Mouse (Mus musculus): ENCODE measurements around the gene Dupd1. TPM values are rescaled to one million over a fixed set of nuclear protein-coding genes. Genes with fewer than 3 reads are reported as not detected.

Gene Dupd1
- polyA plus RNA-seq, 1 experiment, result 0.03 TPM

DNA sequence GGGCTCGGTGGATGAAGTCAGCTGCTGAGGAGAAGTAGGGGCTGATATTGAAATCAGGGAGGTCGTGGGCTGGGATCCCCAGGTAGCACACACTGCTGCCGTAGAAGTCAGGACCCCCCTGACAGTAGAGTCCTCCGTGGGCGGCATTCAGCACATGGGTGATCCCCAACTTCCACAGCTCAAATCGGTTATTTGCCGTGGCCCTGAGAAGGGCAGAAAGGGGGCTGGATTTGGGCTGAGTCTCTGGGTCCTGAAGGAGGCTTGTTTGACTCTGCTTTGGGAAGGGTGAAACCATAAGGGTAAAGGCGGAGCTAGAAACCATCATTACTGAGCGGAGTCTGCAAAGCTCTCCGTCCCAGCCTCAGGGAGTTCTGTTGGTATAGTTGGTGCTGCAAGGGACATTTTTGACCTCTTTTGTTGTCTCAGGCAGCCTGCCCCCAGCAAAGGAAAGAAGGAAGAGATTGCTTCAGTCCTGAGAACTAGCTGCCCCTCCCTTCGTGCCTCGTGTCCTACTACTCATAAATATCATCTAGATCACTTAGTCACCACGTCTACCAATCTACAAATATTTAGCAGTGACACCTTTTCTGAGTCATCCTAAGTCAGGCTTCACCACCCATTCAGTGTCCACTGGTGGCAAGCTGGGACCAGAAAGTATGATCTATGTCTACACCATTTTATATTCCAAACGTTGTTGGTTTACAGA, 33.2 kb upstream of the Dupd1 start:
- Histone ChIP-seq H3K4me1 (ENCODE audit: control insufficient read depth) (peaks cover 43% of the 10 kb centered on the region), H3K36me3 (ENCODE audit: control insufficient read depth) (no peaks in the 10 kb centered on the region), H3K4me3 (replicated peaks) (no peak overlapping the region)

GRCm38 (mm10) chr14:21746846-21747245, 32.5 kb upstream of the Dupd1 start:
- H3K9me3 ChIP-seq (ENCODE audit: control insufficient read depth, low read length), result no peaks in the 10 kb centered on the region
- H3K36me3 ChIP-seq (ENCODE audit: control insufficient read depth), result no peaks in the 10 kb centered on the region
- H3K4me3 ChIP-seq (replicated peaks), result no peak overlapping the region
- TF ChIP-seq TAL1 (IDR thresholded peaks at IDR 0.05; ENCODE audit: low read length) (no peak), GATA1 (IDR thresholded peaks at IDR 0.05; ENCODE audit: low read length) (no peak)
- peaks cover 37% of the 10 kb centered on the region for H3K4me1 ChIP-seq (ENCODE audit: control insufficient read depth)
- H3K27me3 ChIP-seq (ENCODE audit: control insufficient read depth), result no peaks in the 10 kb centered on the region

More for the DNA sequence above, 33.2 kb upstream of the Dupd1 start:
- TF ChIP-seq TAL1 (IDR thresholded peaks at IDR 0.05; ENCODE audit: low read length), result no peak
- no peak for TF ChIP-seq GATA1 (IDR thresholded peaks at IDR 0.05; ENCODE audit: low read length)
- H3K9me3 ChIP-seq (ENCODE audit: control insufficient read depth, low read length), result no peaks in the 10 kb centered on the region
- no peaks in the 10 kb centered on the region for H3K27me3 ChIP-seq (ENCODE audit: control insufficient read depth)

DNA sequence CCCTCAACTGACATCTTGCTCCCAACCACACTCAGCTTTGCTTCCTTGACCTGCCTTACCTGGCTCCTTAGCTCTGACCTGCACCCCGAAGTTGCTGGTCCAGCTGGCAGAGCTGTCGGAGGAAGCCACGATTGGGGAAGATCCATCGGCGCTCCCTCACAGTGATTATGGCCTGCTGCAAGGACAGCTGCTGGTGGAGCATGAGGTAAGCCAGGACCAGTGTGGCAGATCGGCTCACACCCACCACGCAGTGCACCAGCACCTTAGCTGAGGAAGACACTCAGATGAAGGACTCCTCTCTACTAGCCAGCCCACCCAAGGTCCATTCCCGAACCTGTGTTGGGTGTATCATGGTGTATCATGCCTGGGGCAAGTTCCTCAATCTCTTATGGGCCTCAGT, 31.9 kb upstream of the Dupd1 start:
- Histone ChIP-seq H3K9me3 (ENCODE audit: control insufficient read depth, low read length) (no peaks in the 10 kb centered on the region), H3K27me3 (ENCODE audit: control insufficient read depth) (no peaks in the 10 kb centered on the region), H3K36me3 (ENCODE audit: control insufficient read depth) (no peaks in the 10 kb centered on the region), H3K4me3 (replicated peaks) (no peak overlapping the region), H3K4me1 (ENCODE audit: control insufficient read depth) (peaks cover 33% of the 10 kb centered on the region)
- TF ChIP-seq TAL1 (IDR thresholded peaks at IDR 0.05; ENCODE audit: low read length) (no peak), GATA1 (IDR thresholded peaks at IDR 0.05; ENCODE audit: low read length) (no peak)

GRCm38 (mm10) chr14:21745149-21745548, 30.8 kb upstream of the Dupd1 start:
- Histone ChIP-seq H3K4me1 (ENCODE audit: control insufficient read depth) (peaks cover 25% of the 10 kb centered on the region), H3K36me3 (ENCODE audit: control insufficient read depth) (no peaks in the 10 kb centered on the region), H3K27me3 (ENCODE audit: control insufficient read depth) (no peaks in the 10 kb centered on the region), H3K4me3 (replicated peaks) (no peak overlapping the region), H3K9me3 (ENCODE audit: control insufficient read depth, low read length) (no peaks in the 10 kb centered on the region)
- TF ChIP-seq TAL1 (IDR thresholded peaks at IDR 0.05; ENCODE audit: low read length), result no peak
- TF ChIP-seq GATA1 (IDR thresholded peaks at IDR 0.05; ENCODE audit: low read length), result no peak

GRCm38 (mm10) chr14:21744169-21744568, 29.8 kb upstream of the Dupd1 start:
- no peak overlapping the region for H3K4me3 ChIP-seq (replicated peaks)
- peaks cover 17% of the 10 kb centered on the region for H3K4me1 ChIP-seq (ENCODE audit: control insufficient read depth)
- H3K27me3 ChIP-seq (ENCODE audit: control insufficient read depth), result no peaks in the 10 kb centered on the region
- no peaks in the 10 kb centered on the region for H3K9me3 ChIP-seq (ENCODE audit: control insufficient read depth, low read length)
- H3K36me3 ChIP-seq (ENCODE audit: control insufficient read depth), result no peaks in the 10 kb centered on the region
- no peak for TF ChIP-seq TAL1 (IDR thresholded peaks at IDR 0.05; ENCODE audit: low read length)
- no peak for TF ChIP-seq GATA1 (IDR thresholded peaks at IDR 0.05; ENCODE audit: low read length)

GRCm38 (mm10) chr14:21742441-21742840, 28.1 kb upstream of the Dupd1 start:
- no peak overlapping the region for H3K4me3 ChIP-seq (replicated peaks)
- H3K9me3 ChIP-seq (ENCODE audit: control insufficient read depth, low read length), result no peaks in the 10 kb centered on the region
- TF ChIP-seq TAL1 (IDR thresholded peaks at IDR 0.05; ENCODE audit: low read length), result no peak
- no peaks in the 10 kb centered on the region for H3K36me3 ChIP-seq (ENCODE audit: control insufficient read depth)
- peaks cover 4% of the 10 kb centered on the region for H3K4me1 ChIP-seq (ENCODE audit: control insufficient read depth)
- no peaks in the 10 kb centered on the region for H3K27me3 ChIP-seq (ENCODE audit: control insufficient read depth)

- H3K4me1 ChIP-seq (ENCODE audit: control insufficient read depth), result peaks cover 2% of the 10 kb centered on the region
- H3K9me3 ChIP-seq (ENCODE audit: control insufficient read depth, low read length), result no peaks in the 10 kb centered on the region
- no peak for TF ChIP-seq TAL1 (IDR thresholded peaks at IDR 0.05; ENCODE audit: low read length)
- no peak for TF ChIP-seq GATA1 (IDR thresholded peaks at IDR 0.05; ENCODE audit: low read length)
- H3K27me3 ChIP-seq (ENCODE audit: control insufficient read depth), result no peaks in the 10 kb centered on the region
- no peaks in the 10 kb centered on the region for H3K36me3 ChIP-seq (ENCODE audit: control insufficient read depth)
- no peak overlapping the region for H3K4me3 ChIP-seq (replicated peaks)
Measured at GRCm38 (mm10) chr14:21741786-21742185, 27.4 kb upstream of the Dupd1 start.

- H3K9me3 ChIP-seq (ENCODE audit: control insufficient read depth, low read length), result no peaks in the 10 kb centered on the region
- no peaks in the 10 kb centered on the region for H3K36me3 ChIP-seq (ENCODE audit: control insufficient read depth)
- no peak for TF ChIP-seq GATA1 (IDR thresholded peaks at IDR 0.05; ENCODE audit: low read length)
- no peak for TF ChIP-seq TAL1 (IDR thresholded peaks at IDR 0.05; ENCODE audit: low read length)
- no peak overlapping the region for H3K4me3 ChIP-seq (replicated peaks)
- peaks cover 2% of the 10 kb centered on the region for H3K4me1 ChIP-seq (ENCODE audit: control insufficient read depth)
- H3K27me3 ChIP-seq (ENCODE audit: control insufficient read depth), result no peaks in the 10 kb centered on the region
Measured at GRCm38 (mm10) chr14:21741314-21741713, 26.9 kb upstream of the Dupd1 start.

DNA sequence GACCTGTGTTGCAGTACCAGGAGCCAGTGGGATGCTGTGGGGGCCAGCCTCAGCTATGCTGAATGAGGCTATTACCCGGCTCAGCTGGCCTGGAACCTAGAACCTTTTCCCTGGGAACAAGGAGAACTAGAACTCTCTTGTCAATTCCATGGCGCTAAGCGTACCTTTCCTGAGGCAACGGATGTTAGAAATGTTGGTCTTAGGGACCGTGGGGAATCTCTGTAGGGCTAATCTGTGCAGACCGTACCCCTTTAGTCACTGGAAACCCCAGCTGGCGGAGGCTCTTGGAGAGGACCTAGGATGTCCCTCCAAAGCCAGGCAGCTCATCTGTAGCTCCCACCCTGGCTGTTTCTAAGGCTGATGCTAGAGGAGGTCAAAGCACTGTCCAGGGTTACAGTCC, 26.0 kb upstream of the Dupd1 start:
- H3K36me3 ChIP-seq (ENCODE audit: control insufficient read depth), result no peaks in the 10 kb centered on the region
- H3K4me1 ChIP-seq (ENCODE audit: control insufficient read depth), result peaks cover 2% of the 10 kb centered on the region
- no peaks in the 10 kb centered on the region for H3K27me3 ChIP-seq (ENCODE audit: control insufficient read depth)
- no peaks in the 10 kb centered on the region for H3K9me3 ChIP-seq (ENCODE audit: control insufficient read depth, low read length)
- no peak overlapping the region for H3K4me3 ChIP-seq (replicated peaks)
- no peak for TF ChIP-seq TAL1 (IDR thresholded peaks at IDR 0.05; ENCODE audit: low read length)

Data from erythroblast, embryonic 14.5 days (primary cell).